Mouse (Mus musculus): ENCODE data around the gene Ube2k. TPM values are rescaled to one million over a fixed set of nuclear protein-coding genes. Genes with fewer than 3 reads are reported as not detected.

The Ube2k gene
- polyA plus RNA-seq (2015; fragmentation: Nextera tagmentation; extraction: Ambion mirVana), result 117 and 132 TPM in 2 replicates

GRCm38 (mm10) chr5:65536751-65537419 is at the start of gene Ube2k, which contains the start of gene Smim14:
Gene Ube2k (plus strand): TSS chr5:65537233.
Gene Smim14 (minus strand): TSS chr5:65537184.
- peak; percentile 98 for ATAC-seq (replicated peaks; ENCODE audit: extremely low read depth, insufficient read depth, low FRiP score)
- Histone ChIP-seq H3K4me3 (ENCODE audit: low read length) (peak within 1 kb of the TSS; percentile 78), H3K9me3 (replicated peaks; ENCODE audit: control insufficient read depth, low read length) (no peaks in the 10 kb centered on the region), H3K4me1 (ENCODE audit: control insufficient read depth, insufficient read depth, low read length) (peaks cover 13% of the 10 kb centered on the region), H3K9ac (ENCODE audit: low read length) (peak within 1 kb of the TSS; percentile 92), H3K27ac (ENCODE audit: low read length) (peak within 1 kb of the TSS; percentile 99), H3K4me2 (ENCODE audit: low read depth, low read length) (peak within 1 kb of the TSS; percentile 80), H3K27me3 (ENCODE audit: control insufficient read depth, insufficient read depth, low read length) (no peaks in the 10 kb centered on the region), H3K36me3 (ENCODE audit: control insufficient read depth, insufficient read depth) (no peaks in the 10 kb centered on the region)
- under 1% methylated on average over 66 of the region's 66 CpGs for WGBS

GRCm38 (mm10) chr5:65487381-65487780 is 49.7 kb upstream of the Ube2k start:
- Histone ChIP-seq H3K9me3 (replicated peaks; ENCODE audit: control insufficient read depth, low read length) (no peaks in the 10 kb centered on the region), H3K36me3 (ENCODE audit: control insufficient read depth, insufficient read depth) (no peaks in the 10 kb centered on the region), H3K4me2 (ENCODE audit: low read depth, low read length) (peak overlapping the region; percentile 42), H3K9ac (ENCODE audit: low read length) (peak overlapping the region; percentile 50), H3K4me3 (ENCODE audit: low read length) (no peak overlapping the region), H3K27me3 (ENCODE audit: control insufficient read depth, insufficient read depth, low read length) (no peaks in the 10 kb centered on the region), H3K4me1 (ENCODE audit: control insufficient read depth, insufficient read depth, low read length) (peaks cover 48% of the 10 kb centered on the region), H3K27ac (ENCODE audit: low read length) (peak overlapping the region; percentile 91)
- WGBS, result 44% methylated on average over 10 of the region's 10 CpGs
- ATAC-seq (replicated peaks; ENCODE audit: extremely low read depth, insufficient read depth, low FRiP score), result 0 out of 2 replicates have a peak, but pooled peaks have one; percentile 25

DNA sequence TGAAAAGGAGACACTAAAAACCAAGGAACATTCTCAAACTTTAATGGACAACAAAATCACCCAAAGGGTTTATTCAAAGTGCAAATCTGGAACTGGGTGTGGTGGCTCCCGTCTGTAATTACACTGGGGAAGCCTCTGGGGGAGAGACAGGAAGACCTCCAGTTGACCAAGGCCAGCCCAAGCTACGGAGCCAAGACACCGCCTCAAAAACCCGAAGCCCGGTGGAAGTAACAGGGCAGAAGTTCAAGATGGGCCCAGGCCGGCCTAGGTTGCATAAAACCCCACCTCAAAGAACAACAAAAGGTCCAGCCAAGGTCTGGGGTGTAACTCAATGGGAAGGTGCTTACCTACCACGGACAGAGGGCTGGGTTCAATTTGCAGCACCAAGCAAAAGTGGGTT is 48.3 kb upstream of the Ube2k start:
- no peak for ATAC-seq (replicated peaks; ENCODE audit: extremely low read depth, insufficient read depth, low FRiP score)
- Histone ChIP-seq H3K4me2 (ENCODE audit: low read depth, low read length) (no peak overlapping the region), H3K4me3 (ENCODE audit: low read length) (no peak overlapping the region), H3K9me3 (replicated peaks; ENCODE audit: control insufficient read depth, low read length) (no peaks in the 10 kb centered on the region), H3K4me1 (ENCODE audit: control insufficient read depth, insufficient read depth, low read length) (peaks cover 53% of the 10 kb centered on the region), H3K27ac (ENCODE audit: low read length) (no peak overlapping the region), H3K27me3 (ENCODE audit: control insufficient read depth, insufficient read depth, low read length) (no peaks in the 10 kb centered on the region), H3K9ac (ENCODE audit: low read length) (no peak overlapping the region), H3K36me3 (ENCODE audit: control insufficient read depth, insufficient read depth) (no peaks in the 10 kb centered on the region)
- 73% methylated on average over 7 of the region's 7 CpGs for WGBS

GRCm38 (mm10) chr5:65489830-65490229 is 47.2 kb upstream of the Ube2k start:
- H3K4me3 ChIP-seq (ENCODE audit: low read length), result no peak overlapping the region
- no peaks in the 10 kb centered on the region for H3K9me3 ChIP-seq (replicated peaks; ENCODE audit: control insufficient read depth, low read length)
- no peaks in the 10 kb centered on the region for H3K36me3 ChIP-seq (ENCODE audit: control insufficient read depth, insufficient read depth)
- 26% methylated on average over 4 of the region's 4 CpGs for WGBS
- H3K9ac ChIP-seq (ENCODE audit: low read length), result no peak overlapping the region
- ATAC-seq (replicated peaks; ENCODE audit: extremely low read depth, insufficient read depth, low FRiP score), result no peak
- no peaks in the 10 kb centered on the region for H3K27me3 ChIP-seq (ENCODE audit: control insufficient read depth, insufficient read depth, low read length)
- peak overlapping the region; percentile 53; the same call in 1 of the 2 replicates for H3K27ac ChIP-seq (ENCODE audit: low read length)
- peak overlapping the region; percentile 20 for H3K4me2 ChIP-seq (ENCODE audit: low read depth, low read length)
- peaks cover 48% of the 10 kb centered on the region for H3K4me1 ChIP-seq (ENCODE audit: control insufficient read depth, insufficient read depth, low read length)

DNA sequence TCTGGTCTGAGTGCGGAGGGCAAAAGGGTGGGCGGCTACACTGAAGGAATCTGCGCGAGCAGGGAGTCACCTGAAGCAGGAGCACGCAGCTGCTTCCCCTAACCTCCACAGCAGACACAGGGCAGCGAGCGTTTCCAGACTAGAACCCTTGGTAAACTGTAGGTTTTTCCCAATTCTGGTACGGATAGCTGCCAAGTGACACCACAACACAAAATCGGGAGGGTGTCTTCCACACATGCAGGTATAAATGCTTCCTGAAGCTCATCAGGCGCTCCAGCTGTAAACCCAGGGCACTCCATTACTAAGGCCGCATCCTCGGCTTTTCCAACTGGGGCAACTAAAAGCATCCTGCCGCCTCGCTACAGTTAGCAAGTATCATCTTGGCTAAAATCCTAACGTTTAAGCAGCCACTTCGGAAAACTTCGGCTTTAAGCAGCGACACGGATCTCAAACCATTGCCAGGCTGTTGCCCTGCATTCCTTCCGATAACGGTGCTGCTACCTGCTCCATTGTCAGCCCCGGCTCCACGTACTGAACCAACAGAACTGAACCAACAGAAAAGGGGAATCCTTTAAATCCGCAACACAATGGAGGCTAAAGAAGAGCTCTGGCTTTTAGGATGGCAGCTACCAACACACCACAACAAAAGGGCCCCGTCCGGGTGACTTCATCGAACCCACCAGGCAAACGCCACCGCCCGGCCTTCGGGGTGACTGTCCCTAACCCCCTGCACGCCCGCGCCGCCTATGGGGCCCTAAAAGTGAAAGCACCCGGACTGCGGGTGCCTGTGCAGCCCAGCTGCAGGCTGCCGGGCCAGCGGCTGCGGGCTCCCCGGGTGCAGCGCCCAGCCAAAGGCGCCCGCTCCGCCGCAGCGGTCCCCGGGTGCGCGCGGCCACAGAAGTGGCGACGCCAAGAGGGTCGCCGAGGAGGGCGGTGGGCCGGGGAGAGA is 45.0 kb upstream of the Ube2k start:
- Histone ChIP-seq H3K4me2 (ENCODE audit: low read depth, low read length) (peak overlapping the region; percentile 69), H3K27me3 (ENCODE audit: control insufficient read depth, insufficient read depth, low read length) (no peaks in the 10 kb centered on the region), H3K36me3 (ENCODE audit: control insufficient read depth, insufficient read depth) (no peaks in the 10 kb centered on the region), H3K9me3 (replicated peaks; ENCODE audit: control insufficient read depth, low read length) (no peaks in the 10 kb centered on the region), H3K27ac (ENCODE audit: low read length) (peak overlapping the region; percentile 97), H3K9ac (ENCODE audit: low read length) (peak overlapping the region; percentile 85), H3K4me3 (ENCODE audit: low read length) (peak overlapping the region; percentile 68), H3K4me1 (ENCODE audit: control insufficient read depth, insufficient read depth, low read length) (peaks cover 42% of the 10 kb centered on the region)
- peak; percentile 82 for ATAC-seq (replicated peaks; ENCODE audit: extremely low read depth, insufficient read depth, low FRiP score)
- WGBS, result under 1% methylated on average over 57 of the region's 57 CpGs

DNA sequence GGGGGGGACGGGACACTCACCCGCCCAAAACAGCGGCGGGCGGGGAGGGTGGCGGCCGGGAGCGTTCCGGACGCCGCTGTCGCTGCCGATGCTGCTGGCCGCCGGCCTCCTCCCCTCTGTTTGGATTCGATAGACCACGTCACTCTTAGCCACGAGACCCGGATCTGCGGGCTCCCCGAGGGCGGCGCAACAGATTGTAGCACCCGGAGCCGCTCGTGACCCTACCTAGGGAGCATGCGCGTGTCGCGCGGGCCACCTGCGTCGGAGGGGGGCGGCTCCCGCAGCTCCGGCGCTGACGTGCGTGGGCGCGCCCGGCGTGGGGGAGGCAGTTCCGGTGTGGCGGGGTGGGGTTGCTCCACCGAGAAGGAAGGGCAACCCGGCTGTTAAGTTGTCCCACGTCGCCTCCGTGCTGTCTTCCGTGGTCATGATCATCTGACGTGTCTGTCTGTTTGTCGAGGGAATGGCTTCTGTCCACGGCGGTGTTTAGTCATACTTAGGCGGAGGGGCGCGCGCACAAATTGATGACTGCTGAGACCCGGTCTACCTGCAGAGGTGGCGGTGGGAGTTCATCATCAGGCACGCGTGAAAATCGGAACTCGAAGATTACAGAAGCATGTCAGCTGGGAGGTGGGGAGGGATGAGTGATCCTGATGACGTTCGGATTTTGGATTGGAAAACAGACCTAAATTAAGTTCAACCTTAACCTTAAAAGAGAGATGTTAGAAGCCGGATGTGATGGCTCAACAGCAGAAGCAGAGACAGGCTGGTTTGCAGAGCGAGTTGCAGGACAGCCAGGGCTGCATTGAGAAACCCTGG is 44.1 kb upstream of the Ube2k start, which contains the start of gene Gm43552:
Gm43552 (minus strand) TSS at position 118 of the 816 bp plus-strand sequence.
- H3K27ac ChIP-seq (ENCODE audit: low read length), result peak within 1 kb of the TSS; percentile 97
- H3K36me3 ChIP-seq (ENCODE audit: control insufficient read depth, insufficient read depth), result no peaks in the 10 kb centered on the region
- peak within 1 kb of the TSS; percentile 85 for H3K9ac ChIP-seq (ENCODE audit: low read length)
- H3K4me1 ChIP-seq (ENCODE audit: control insufficient read depth, insufficient read depth, low read length), result peaks cover 37% of the 10 kb centered on the region
- peak within 1 kb of the TSS; percentile 69 for H3K4me2 ChIP-seq (ENCODE audit: low read depth, low read length)
- H3K4me3 ChIP-seq (ENCODE audit: low read length), result peak within 1 kb of the TSS; percentile 68
- H3K9me3 ChIP-seq (replicated peaks; ENCODE audit: control insufficient read depth, low read length), result no peaks in the 10 kb centered on the region
- ATAC-seq (replicated peaks; ENCODE audit: extremely low read depth, insufficient read depth, low FRiP score), result peak; percentile 96
- no peaks in the 10 kb centered on the region for H3K27me3 ChIP-seq (ENCODE audit: control insufficient read depth, insufficient read depth, low read length)
- WGBS, result under 1% methylated on average over 68 of the region's 69 CpGs

DNA sequence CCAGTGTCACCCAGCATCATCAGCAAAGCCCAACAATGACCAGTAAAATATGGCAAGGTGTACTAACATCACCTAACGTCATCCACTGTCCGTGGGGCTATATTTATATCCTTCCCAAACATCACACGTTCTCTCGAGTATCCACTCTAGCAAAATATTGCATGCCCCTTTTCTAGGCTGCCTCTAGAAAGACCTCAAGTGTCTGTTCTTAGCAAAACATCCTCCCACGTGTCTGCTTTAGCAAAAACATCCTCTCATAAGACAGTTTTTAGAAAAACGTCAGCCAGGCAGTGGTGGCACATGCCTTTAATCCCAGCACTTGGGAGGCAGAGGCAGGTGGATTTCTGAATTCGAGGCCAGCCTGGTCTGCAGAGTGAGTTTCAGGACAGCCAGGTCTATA is 36.8 kb upstream of the Ube2k start:
- no peak overlapping the region for H3K4me2 ChIP-seq (ENCODE audit: low read depth, low read length)
- no peaks in the 10 kb centered on the region for H3K36me3 ChIP-seq (ENCODE audit: control insufficient read depth, insufficient read depth)
- no peak overlapping the region for H3K4me3 ChIP-seq (ENCODE audit: low read length)
- no peaks in the 10 kb centered on the region for H3K4me1 ChIP-seq (ENCODE audit: control insufficient read depth, insufficient read depth, low read length)
- H3K27me3 ChIP-seq (ENCODE audit: control insufficient read depth, insufficient read depth, low read length), result no peaks in the 10 kb centered on the region
- H3K27ac ChIP-seq (ENCODE audit: low read length), result no peak overlapping the region
- H3K9ac ChIP-seq (ENCODE audit: low read length), result no peak overlapping the region
- WGBS, result 75% methylated on average over 7 of the region's 7 CpGs
- no peak for ATAC-seq (replicated peaks; ENCODE audit: extremely low read depth, insufficient read depth, low FRiP score)
- H3K9me3 ChIP-seq (replicated peaks; ENCODE audit: control insufficient read depth, low read length), result no peaks in the 10 kb centered on the region

DNA sequence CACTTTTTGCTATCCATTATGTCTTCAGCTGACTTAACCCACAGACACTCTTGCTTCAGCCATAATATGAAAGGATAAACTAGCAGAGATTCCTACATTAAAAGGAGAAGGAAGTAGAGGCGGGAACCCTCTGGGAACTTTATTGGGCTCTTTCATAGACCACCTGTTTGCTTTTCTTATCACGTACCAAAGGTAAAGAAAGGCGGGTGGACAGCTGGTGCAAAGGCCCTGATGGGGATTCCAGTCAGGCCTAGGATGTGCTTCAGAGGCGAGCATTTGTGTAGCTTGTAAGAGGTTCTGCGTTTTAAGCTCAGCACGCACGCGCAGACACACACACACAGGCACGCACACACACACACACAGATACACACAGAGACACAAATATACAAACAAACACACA is 35.6 kb upstream of the Ube2k start:
- no peak overlapping the region for H3K4me2 ChIP-seq (ENCODE audit: low read depth, low read length)
- H3K36me3 ChIP-seq (ENCODE audit: control insufficient read depth, insufficient read depth), result no peaks in the 10 kb centered on the region
- no peak for ATAC-seq (replicated peaks; ENCODE audit: extremely low read depth, insufficient read depth, low FRiP score)
- no peak overlapping the region for H3K4me3 ChIP-seq (ENCODE audit: low read length)
- H3K4me1 ChIP-seq (ENCODE audit: control insufficient read depth, insufficient read depth, low read length), result no peaks in the 10 kb centered on the region
- WGBS, result 91% methylated on average over 9 of the region's 9 CpGs
- no peaks in the 10 kb centered on the region for H3K27me3 ChIP-seq (ENCODE audit: control insufficient read depth, insufficient read depth, low read length)
- no peak overlapping the region for H3K27ac ChIP-seq (ENCODE audit: low read length)
- H3K9me3 ChIP-seq (replicated peaks; ENCODE audit: control insufficient read depth, low read length), result no peaks in the 10 kb centered on the region
- no peak overlapping the region for H3K9ac ChIP-seq (ENCODE audit: low read length)
